Mouse (Mus musculus) naive thymus-derived CD4-positive, alpha-beta T cell, adult 2 months (primary cell): ENCODE results near the gene Rasl11a.
A peak's percentile ranks its signal among the peaks of the same experiment; 100 is the strongest.
"Not testable (repeated sequence)": the region's sequence is repeated elsewhere in the genome, so short reads cannot be mapped to it uniquely, and the experiment has no call there.

Source experiments
- DNase-seq: peaks from one replicate; pipeline ENCODE4 v3.0.0-alpha.2; 2011; ENCODE audit warnings: low read depth

Rasl11a gene

GRCm38 (mm10) chr5:146844301-146844941, 450 bp upstream of the Rasl11a start:
- DNase-seq: peak; percentile 42

- no peak for DNase-seq
Observed at GRCm38 (mm10) chr5:146846489-146846888, 1.6 kb downstream of the Rasl11a start.

- no peak for DNase-seq
Observed at GRCm38 (mm10) chr5:146848936-146849582, 4.2 kb downstream of the Rasl11a start.

GRCm38 (mm10) chr5:146856106-146856505, 11.2 kb downstream of the Rasl11a start:
- DNase-seq: no peak

- DNase-seq: no peak
Observed at GRCm38 (mm10) chr5:146857620-146858019, 12.7 kb downstream of the Rasl11a start.

GRCm38 (mm10) chr5:146858772-146859171, 13.9 kb downstream of the Rasl11a start:
- no peak for DNase-seq

GRCm38 (mm10) chr5:146859246-146859645, 14.4 kb downstream of the Rasl11a start:
- DNase-seq: no peak

- DNase-seq: no peak
Observed at GRCm38 (mm10) chr5:146860222-146860998, 15.5 kb downstream of the Rasl11a start.

- DNase-seq: no peak
Observed at GRCm38 (mm10) chr5:146861588-146861987, 16.7 kb downstream of the Rasl11a start.

GRCm38 (mm10) chr5:146865511-146865910, 20.6 kb downstream of the Rasl11a start:
- DNase-seq: peak; percentile 33

- DNase-seq: no peak
Observed at GRCm38 (mm10) chr5:146866277-146866676, 21.4 kb downstream of the Rasl11a start.

- peak; percentile 85 for DNase-seq
Observed at GRCm38 (mm10) chr5:146867246-146867945, 22.5 kb downstream of the Rasl11a start.

GRCm38 (mm10) chr5:146867946-146868314, 23.1 kb downstream of the Rasl11a start:
- no peak for DNase-seq

GRCm38 (mm10) chr5:146872981-146873631, 28.2 kb downstream of the Rasl11a start:
- no peak for DNase-seq

GRCm38 (mm10) chr5:146876024-146876423, 31.2 kb downstream of the Rasl11a start:
- DNase-seq: no peak

GRCm38 (mm10) chr5:146877882-146878281, 33.0 kb downstream of the Rasl11a start:
- DNase-seq: not testable (repeated sequence)

- DNase-seq: no peak
Observed at GRCm38 (mm10) chr5:146882261-146882660, 37.4 kb downstream of the Rasl11a start.

- DNase-seq: no peak
Observed at GRCm38 (mm10) chr5:146883053-146883452, 38.2 kb downstream of the Rasl11a start.

GRCm38 (mm10) chr5:146883486-146884272, 38.8 kb downstream of the Rasl11a start:
- DNase-seq: no peak

GRCm38 (mm10) chr5:146891127-146891526, 46.3 kb downstream of the Rasl11a start:
- peak; percentile 51 for DNase-seq

- DNase-seq: no peak
Observed at GRCm38 (mm10) chr5:146892904-146893303, 48.0 kb downstream of the Rasl11a start.
